Mouse (Mus musculus) CH12.LX (cell line): ENCODE measurements around the gene Zbtb44. TPM values are rescaled to one million over a fixed set of nuclear protein-coding genes. Genes with fewer than 3 reads are reported as not detected.

ENCODE experiments used
- DNase-seq: peaks from one replicate; pipeline ENCODE4 v3.0.0-alpha.2; 2013; ENCODE audit errors: extremely low read depth
- H3K27ac ChIP-seq: 2 replicates; pipeline ENCODE4 v1.5.1; 2012; ENCODE audit warnings: low read depth, mild to moderate bottlenecking, control low read depth, moderate library complexity; ENCODE audit not compliant: insufficient read depth
- H3K27me3 ChIP-seq: replicated peaks from 2 replicates; pipeline ENCODE3; 2012; ENCODE audit warnings: inconsistent platforms
- H3K36me3 ChIP-seq, 2 experiments: replicated peaks in 1 of 2; 2 replicates each; pipeline versions ENCODE3 to v1.6.1; 2012; ENCODE audit warnings: inconsistent platforms in 1 of 2, low read length in 1 of 2, mild to moderate bottlenecking in 1 of 2, mixed read lengths in 1 of 2, moderate library complexity in 1 of 2; ENCODE audit not compliant: control insufficient read depth in 1 of 2, insufficient read depth in 1 of 2
- H3K4me1 ChIP-seq, 2 experiments: 2 replicates each; pipeline ENCODE4 v1.6.1; 2012; ENCODE audit warnings: inconsistent platforms in 1 of 2, moderate library complexity in 1 of 2; ENCODE audit not compliant: insufficient read depth in 2 of 2, control insufficient read depth in 1 of 2
- H3K4me2 ChIP-seq: 2 replicates; pipeline ENCODE4 v1.6.1; 2012; ENCODE audit warnings: low read depth, mild to moderate bottlenecking, control low read depth; ENCODE audit not compliant: poor library complexity, insufficient read depth, severe bottlenecking
- H3K4me3 ChIP-seq, 3 experiments: fragments of 150-350 bp in 1 of 3; sonication (generic) in 1 of 3; replicated peaks in 1 of 3; 2 replicates each; pipeline versions ENCODE3 to v1.5.1; 2011 to 2012; ENCODE audit warnings: low read depth in 2 of 3, low read length in 2 of 3, mild to moderate bottlenecking in 2 of 3, moderate library complexity in 2 of 3, control low read depth in 1 of 3, improper control_type of control experiment in 1 of 3, inconsistent platforms in 1 of 3, mixed read lengths in 1 of 3; ENCODE audit not compliant: poor library complexity in 1 of 3
- H3K79me2 ChIP-seq: replicated peaks from 2 replicates; pipeline ENCODE4 v1.6.1; 2012; ENCODE audit warnings: mild to moderate bottlenecking, moderate library complexity; ENCODE audit not compliant: control insufficient read depth, poor library complexity, insufficient read depth, severe bottlenecking; ENCODE audit errors: extremely low read depth
- H3K9ac ChIP-seq: 2 replicates; pipeline ENCODE4 v1.6.1; 2012; ENCODE audit warnings: low read depth, mild to moderate bottlenecking, control low read depth, moderate library complexity; ENCODE audit not compliant: insufficient read depth
- H3K9me3 ChIP-seq: replicated peaks from 2 replicates; pipeline ENCODE3; 2012; ENCODE audit warnings: low read length, inconsistent platforms, mixed read lengths
- BHLHE40 ChIP-seq: IDR thresholded peaks from 2 replicates; pipeline ENCODE4 v1.6.1; 2011; ENCODE audit warnings: mild to moderate bottlenecking, low read depth, low read length, improper control_type of control experiment
- CHD1 ChIP-seq: IDR thresholded peaks from 2 replicates; pipeline ENCODE4 v1.6.1; 2012; ENCODE audit warnings: low read depth, low read length, improper control_type of control experiment, inconsistent platforms
- CHD2 ChIP-seq: IDR thresholded peaks from 2 replicates; pipeline ENCODE4 v1.6.1; 2011; ENCODE audit warnings: low read length, improper control_type of control experiment
- CTCF ChIP-seq, 2 experiments: IDR thresholded peaks in 1 of 2; conservative IDR thresholded peaks in 1 of 2; 2 replicates each; pipeline ENCODE4 v1.5.1; 2011 to 2012; ENCODE audit warnings: low read depth in 2 of 2, low read length in 2 of 2, improper control_type of control experiment in 1 of 2, inconsistent platforms in 1 of 2, mild to moderate bottlenecking in 1 of 2, moderate library complexity in 1 of 2
- ETS1 ChIP-seq: conservative IDR thresholded peaks from 2 replicates; pipeline ENCODE4 v1.6.1; 2012; ENCODE audit warnings: low read depth, mild to moderate bottlenecking, inconsistent platforms, low read length, improper control_type of control experiment, moderate library complexity
- GABPA ChIP-seq: IDR thresholded peaks from 2 replicates; pipeline ENCODE4 v1.6.1; 2012; ENCODE audit warnings: low read depth, low read length, improper control_type of control experiment, inconsistent platforms; ENCODE audit not compliant: insufficient replicate concordance
- IRF4 ChIP-seq: IDR thresholded peaks from 2 replicates; pipeline ENCODE4 v1.6.1; 2014; ENCODE audit warnings: low read depth, mild to moderate bottlenecking, inconsistent platforms, low read length, improper control_type of control experiment
- JUND ChIP-seq: conservative IDR thresholded peaks from 2 replicates; pipeline ENCODE4 v1.6.1; 2011; ENCODE audit warnings: low read depth, low read length, improper control_type of control experiment
- MAX ChIP-seq: IDR thresholded peaks from 2 replicates; pipeline ENCODE4 v1.6.1; 2011; ENCODE audit warnings: low read length, improper control_type of control experiment
- NELFE ChIP-seq: IDR thresholded peaks from 2 replicates; pipeline ENCODE4 v1.6.1; 2011; ENCODE audit warnings: low read depth, low read length, improper control_type of control experiment
- NRF1 ChIP-seq: IDR thresholded peaks from 2 replicates; pipeline ENCODE4 v1.6.1; 2014; ENCODE audit warnings: low read depth, mild to moderate bottlenecking, inconsistent platforms, low read length, improper control_type of control experiment, moderate library complexity
- PAX5 ChIP-seq: IDR thresholded peaks from 2 replicates; pipeline ENCODE4 v1.6.1; 2012; ENCODE audit warnings: low read length, inconsistent platforms, mixed read lengths
- POLR2A ChIP-seq: IDR thresholded peaks from 2 replicates; pipeline ENCODE4 v1.6.1; 2011; ENCODE audit warnings: low read depth, mild to moderate bottlenecking, improper control_type of control experiment, low read length
- RAD21 ChIP-seq: IDR thresholded peaks from 2 replicates; pipeline ENCODE4 v1.6.1; 2011; ENCODE audit warnings: low read depth, mild to moderate bottlenecking, low read length, improper control_type of control experiment, moderate library complexity
- SIN3A ChIP-seq: IDR thresholded peaks from 2 replicates; pipeline ENCODE4 v1.6.1; 2012; ENCODE audit warnings: low read length, improper control_type of control experiment, inconsistent platforms
- SMC3 ChIP-seq: IDR thresholded peaks from 2 replicates; pipeline ENCODE4 v1.6.1; 2011; ENCODE audit warnings: low read depth, low read length, improper control_type of control experiment
- TBP ChIP-seq: conservative IDR thresholded peaks from 2 replicates; pipeline ENCODE4 v1.6.1; 2011; ENCODE audit warnings: low read depth, low read length, improper control_type of control experiment
- UBTF ChIP-seq: IDR thresholded peaks from 2 replicates; pipeline ENCODE4 v1.6.1; 2012; ENCODE audit warnings: low read depth, mild to moderate bottlenecking, inconsistent platforms, low read length, improper control_type of control experiment, moderate library complexity
- USF1 ChIP-seq: IDR thresholded peaks from 2 replicates; pipeline ENCODE4 v1.6.1; 2014; ENCODE audit warnings: low read depth, mild to moderate bottlenecking, inconsistent platforms, low read length, improper control_type of control experiment
- ZKSCAN1 ChIP-seq: IDR thresholded peaks from 2 replicates; pipeline ENCODE4 v1.6.1; 2012; ENCODE audit warnings: low read depth, inconsistent platforms, low read length, improper control_type of control experiment, borderline replicate concordance
- ZMIZ1 ChIP-seq: IDR thresholded peaks from 2 replicates; pipeline ENCODE4 v1.6.1; 2012; ENCODE audit warnings: low read depth, mild to moderate bottlenecking, inconsistent platforms, low read length, improper control_type of control experiment
- dilution Hi-C: fragments of 300-500 bp; cut with MboI; formaldehyde crosslinking; loops from 2 replicates; pipeline ENCODE4 v1.14.3; 2020; ENCODE audit warnings: low sequenced_read_pairs; ENCODE audit not compliant: extremely low pct_unique_long_range_greater_than_20kb, extremely low pct_ligation_motif_present
- in situ Hi-C: fragments of 300-500 bp; cut with MboI; formaldehyde crosslinking; loops from 3 replicates; pipeline ENCODE4 v1.14.3; 2019; ENCODE audit warnings: low sequenced_read_pairs, low pct_ligation_motif_present, low pct_unique_long_range_greater_than_20kb, mixed read lengths
- polyA plus RNA-seq: library from polyadenylated mRNA; unstranded; fragments of >175 nt; gene quantifications from 2 replicates; pipeline ENCODE4 v1.2.1, GENCODE M21; 2012; ENCODE audit warnings: low read depth; ENCODE audit not compliant: insufficient read length
- total RNA-seq, 2 experiments: library from RNA; depleted of rRNA; stranded (reverse); fragments of 300-350 nt in 1 of 2; fragments of >200 nt in 1 of 2; gene quantifications; 2 replicates each; pipeline ENCODE4 v1.2.3; 2012 to 2014

Gene Zbtb44
- total and polyA plus RNA-seq, 3 experiments = 9.1 to 14.3 (median 14.0) TPM

- no peak overlapping the region for H3K4me3 ChIP-seq
- peaks cover 0 to 10% of the 10 kb centered on the region in 2 experiments for H3K36me3 ChIP-seq
- H3K4me1 ChIP-seq = peaks cover 0 to 12% of the 10 kb centered on the region in 2 experiments; a peak in 2 of 4 replicates
- H3K4me2 ChIP-seq = no peak overlapping the region
- dilution Hi-C loops = no loop called here
- TF ChIP-seq BHLHE40 (no peak), SMC3 (no peak), NRF1 (no peak), PAX5 (no peak), ZMIZ1 (no peak)
- in situ Hi-C loops = loop anchor here (5.0 kb wide), 2 partner anchors 133 to 603 kb away; no protein-coding TSS in a partner anchor
- no peaks in the 10 kb centered on the region for H3K9me3 ChIP-seq
- DNase-seq = no peak
- H3K27ac ChIP-seq = no peak overlapping the region
- H3K9ac ChIP-seq = no peak overlapping the region
- H3K27me3 ChIP-seq = no peaks in the 10 kb centered on the region
- H3K79me2 ChIP-seq = no peaks in the 10 kb centered on the region
These were observed 55.1 kb downstream of the Zbtb44 start for GRCm38 (mm10) chr9:31085556-31085955.

GRCm38 (mm10) chr9:31086085-31086753, 55.8 kb downstream of the Zbtb44 start:
- no peaks in the 10 kb centered on the region for H3K9me3 ChIP-seq
- no peak overlapping the region for H3K27ac ChIP-seq
- H3K4me3 ChIP-seq = no peak overlapping the region
- H3K9ac ChIP-seq = no peak overlapping the region
- no peaks in the 10 kb centered on the region for H3K27me3 ChIP-seq
- in situ Hi-C loops (loop anchor here (5.0 kb wide), 2 partner anchors 134 to 604 kb away; no protein-coding TSS in a partner anchor), dilution Hi-C loops (no loop called here)
- no peaks in the 10 kb centered on the region for H3K79me2 ChIP-seq
- TF ChIP-seq ETS1 (no peak), IRF4 (0 out of 2 replicates have a peak, but pooled peaks have one; percentile 30), RAD21 (peak; percentile 73), SMC3 (peak; percentile 57), SIN3A (no peak), CTCF (conservative IDR thresholded peaks at IDR 0.05 in 1 of 2, IDR thresholded peaks at IDR 0.05 in 1 of 2; ENCODE audit: low read depth in 2 of 2, low read length in 2 of 2) (peak; percentile 51 to 76; a peak in 3 of 4 replicates), NELFE (no peak)
- no peak overlapping the region for H3K4me2 ChIP-seq
- H3K36me3 ChIP-seq = peaks cover 0 to 15% of the 10 kb centered on the region in 2 experiments
- peak; percentile 68 for DNase-seq
- H3K4me1 ChIP-seq = peaks cover 5 to 13% of the 10 kb centered on the region in 2 experiments; a peak in 3 of 4 replicates

GRCm38 (mm10) chr9:31086754-31087145, 56.3 kb downstream of the Zbtb44 start:
- dilution Hi-C loops (no loop called here), in situ Hi-C loops (loop anchor here (5.0 kb wide), 2 partner anchors 134 to 604 kb away; no protein-coding TSS in a partner anchor)
- no peak overlapping the region for H3K27ac ChIP-seq
- H3K9me3 ChIP-seq = no peaks in the 10 kb centered on the region
- no peak for TF ChIP-seq ZKSCAN1
- no peak for TF ChIP-seq ETS1
- no peak for TF ChIP-seq USF1
- no peak for TF ChIP-seq JUND
- TF ChIP-seq TBP = no peak
- no peak for TF ChIP-seq MAX
- no peak for TF ChIP-seq UBTF
- no peak for TF ChIP-seq NELFE
- no peak for TF ChIP-seq RAD21
- no peak for TF ChIP-seq CHD1
- no peak for TF ChIP-seq IRF4
- no peak for TF ChIP-seq PAX5
- TF ChIP-seq GABPA = no peak
- no peak for TF ChIP-seq SMC3
- no peak for TF ChIP-seq ZMIZ1
- TF ChIP-seq CHD2 = no peak
- TF ChIP-seq POLR2A = no peak
- H3K79me2 ChIP-seq = no peaks in the 10 kb centered on the region
- H3K4me1 ChIP-seq = peaks cover 5 to 10% of the 10 kb centered on the region in 2 experiments; a peak in 3 of 4 replicates
- no peak overlapping the region for H3K4me2 ChIP-seq
- no peak for DNase-seq
- no peak overlapping the region for H3K4me3 ChIP-seq
- H3K36me3 ChIP-seq = peaks cover 0 to 18% of the 10 kb centered on the region in 2 experiments
- H3K9ac ChIP-seq = no peak overlapping the region
- H3K27me3 ChIP-seq = no peaks in the 10 kb centered on the region
